Mouse (Mus musculus) neural tube, embryonic 12.5 days (tissue): Measurements from ENCODE around the gene Ctnnal1. TPM values are rescaled to one million over a fixed set of nuclear protein-coding genes. Genes with fewer than 3 reads are reported as not detected.

Experiments used
- ATAC-seq: fragments of 200-750 bp; cut with Nextera tagmentation; 2 replicates; pipeline ENCODE4 v1.8.0; 2017; ENCODE audit warnings: low read depth, mild to moderate bottlenecking, moderate TSS enrichment, moderate library complexity; ENCODE audit not compliant: low FRiP score
- H3K27ac ChIP-seq: fragments of 300-500 bp; sonication (generic); 2 replicates; pipeline ENCODE4 v1.5.1; 2016
- H3K27me3 ChIP-seq: fragments of 300-500 bp; sonication (generic); replicated peaks from 2 replicates; pipeline ENCODE4 v1.6.1; 2016; ENCODE audit warnings: mild to moderate bottlenecking
- H3K36me3 ChIP-seq: fragments of 300-500 bp; sonication (generic); 2 replicates; pipeline ENCODE4 v1.6.1; 2016; ENCODE audit warnings: mild to moderate bottlenecking
- H3K4me1 ChIP-seq: fragments of 300-500 bp; sonication (generic); 2 replicates; pipeline ENCODE4 v1.6.1; 2016
- H3K4me2 ChIP-seq: fragments of 300-500 bp; sonication (generic); replicated peaks from 2 replicates; pipeline ENCODE4 v1.6.1; 2016; ENCODE audit warnings: mild to moderate bottlenecking
- H3K4me3 ChIP-seq: fragments of 300-500 bp; sonication (generic); 2 replicates; pipeline ENCODE4 v1.5.1; 2016
- H3K9ac ChIP-seq: fragments of 300-500 bp; sonication (generic); 2 replicates; pipeline ENCODE4 v1.6.1; 2016; ENCODE audit warnings: mild to moderate bottlenecking
- H3K9me3 ChIP-seq: fragments of 300-500 bp; sonication (generic); 2 replicates; pipeline ENCODE4 v1.6.1; 2016; ENCODE audit warnings: mild to moderate bottlenecking
- WGBS: fragments of 180-500 bp; shearing (Covaris S2); methylation state at CpG from one replicate; pipeline ENCODE4 v1.1.7; 2016; 5-methylcytosine and 5-hydroxymethylcytosine counted together
- microRNA counts: library from miRNA; unstranded; fragments of <30 nt; microRNA quantifications from one replicate; lab custom pipeline; 2017
- microRNA-seq: library from miRNA; unstranded; fragments of <30 nt; microRNA quantifications from one replicate; pipeline ENCODE4, GENCODE M21; 2017
- polyA plus RNA-seq: library from polyadenylated mRNA; unstranded; fragments of >200 nt; fragmentation: Nextera tagmentation; extraction: Ambion mirVana; gene quantifications from 2 replicates; pipeline ENCODE4 v1.2.1, GENCODE M21; 2016

Gene Ctnnal1
- polyA plus RNA-seq, 1 experiment from 2014 or later: 23.0 TPM

DNA sequence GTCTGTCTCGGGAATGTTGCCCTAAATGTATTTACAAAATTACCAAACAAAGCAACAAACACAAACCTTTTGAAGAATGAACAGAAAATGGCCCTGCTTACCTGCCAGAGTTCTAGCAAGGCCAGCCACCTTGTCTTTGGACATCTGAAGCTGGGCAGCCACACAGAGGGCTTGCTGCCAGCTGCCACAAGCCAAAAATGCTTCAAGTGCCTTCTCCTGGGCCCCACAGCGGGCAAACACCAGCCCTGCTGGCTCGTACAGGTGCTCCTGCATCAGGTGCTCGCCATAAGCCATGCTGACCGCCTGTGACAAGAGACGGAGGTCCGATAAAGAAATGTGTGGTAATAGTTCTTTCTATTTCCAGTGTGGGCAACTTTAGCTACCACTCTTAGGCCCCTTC, 96.1 kb downstream of the Ctnnal1 start:
- H3K36me3 ChIP-seq: peaks cover 93% of the 10 kb centered on the region
- H3K4me2 ChIP-seq: no peak overlapping the region
- WGBS: 93% methylated on average over 7 of the region's 7 CpGs
- H3K4me3 ChIP-seq: no peak overlapping the region
- H3K4me1 ChIP-seq: no peaks in the 10 kb centered on the region
- ATAC-seq: no peak
- no peak overlapping the region for H3K27ac ChIP-seq
- no peaks in the 10 kb centered on the region for H3K27me3 ChIP-seq
- H3K9me3 ChIP-seq: no peaks in the 10 kb centered on the region
- no peak overlapping the region for H3K9ac ChIP-seq

DNA sequence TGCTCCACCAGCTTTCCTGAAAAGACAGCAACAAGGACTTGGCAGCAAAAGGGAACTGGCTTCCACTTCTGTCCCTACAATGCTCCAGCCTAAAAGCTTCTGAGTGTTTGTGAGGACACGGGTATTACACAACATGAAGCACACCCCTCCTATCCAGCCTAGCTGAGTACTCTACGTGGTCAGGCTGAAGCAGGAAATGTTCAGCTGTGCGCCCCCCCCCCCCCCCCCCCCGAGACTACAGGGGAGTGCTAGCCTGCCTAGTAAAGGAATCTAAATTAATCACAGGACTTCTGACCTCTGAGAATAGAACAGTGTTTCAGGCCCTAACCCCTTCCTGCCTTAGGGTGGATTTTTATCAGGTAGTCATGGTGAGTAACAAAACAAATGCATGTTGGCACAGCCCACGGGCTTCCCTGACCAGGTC, 97.1 kb downstream of the Ctnnal1 start:
- Histone ChIP-seq H3K36me3 (peaks cover 86% of the 10 kb centered on the region), H3K4me2 (no peak overlapping the region), H3K9ac (no peak overlapping the region), H3K27ac (no peak overlapping the region), H3K27me3 (no peaks in the 10 kb centered on the region), H3K9me3 (no peaks in the 10 kb centered on the region), H3K4me1 (no peaks in the 10 kb centered on the region), H3K4me3 (no peak overlapping the region)
- 80% methylated on average over 5 of the region's 5 CpGs for WGBS
- no peak for ATAC-seq

MicroRNA genes within 50 kb of the gene (microRNA counts, 519-probe panel; counts per million panel counts)
- microRNA mmu-miR-32 (lab: Ali Mortazavi, UCI): 3,424 counts per million, percentile 72 among the panel's probes with 10 or more counts

Small RNAs within 50 kb of the gene (microRNA-seq; reads per million reads assigned to microRNA genes)
- gene Mir32: 170 reads per million, percentile 58 among the genes with 10 or more reads in this experiment

Other genes starting within 250 kb of the Ctnnal1 start
- gene Gm26657, start 125.1 kb downstream of the Ctnnal1 start, polyA plus RNA-seq: not detected in 2 replicates
- not detected in 2 replicates for gene Actl7b, start 123.7 kb downstream of the Ctnnal1 start, polyA plus RNA-seq
- not detected in 2 replicates for gene Actl7a, start 121.8 kb downstream of the Ctnnal1 start, polyA plus RNA-seq
- gene Elp1, start 62.9 kb downstream of the Ctnnal1 start, polyA plus RNA-seq: 74.0 and 77.4 TPM in 2 replicates
- gene Fam206a, start 62.8 kb downstream of the Ctnnal1 start, polyA plus RNA-seq: 19.4 and 21.2 TPM in 2 replicates
- gene Tmem245, start 82.2 kb upstream of the Ctnnal1 start, polyA plus RNA-seq: 11.1 and 11.2 TPM in 2 replicates
- 10.6 and 11.9 TPM in 2 replicates for gene Frrs1l, start 125.2 kb upstream of the Ctnnal1 start, polyA plus RNA-seq